Mouse (Mus musculus) cerebellum, adult 18-20 months (tissue): ENCODE measurements around the gene Ano4.

Source experiments
- DNase-seq, 2 experiments: peaks; one replicate each; pipeline ENCODE4 v3.0.0; 2021

Gene Ano4

GRCm38 (mm10) chr10:89273001-89273680 is 71.4 kb downstream of the Ano4 start:
- DNase-seq: no peak

GRCm38 (mm10) chr10:89267312-89267711 is 77.2 kb downstream of the Ano4 start:
- no peak for DNase-seq

- DNase-seq: no peak
Measured at GRCm38 (mm10) chr10:89263396-89263795, 81.2 kb downstream of the Ano4 start.

- DNase-seq: peak; percentile 4 to 5
Measured at GRCm38 (mm10) chr10:89257457-89258381, 86.8 kb downstream of the Ano4 start.

- DNase-seq: peak in 1 of 2 experiments; percentile 4
Measured at GRCm38 (mm10) chr10:89256762-89257456, 87.7 kb downstream of the Ano4 start.

GRCm38 (mm10) chr10:89254765-89255164 is 89.8 kb downstream of the Ano4 start:
- no peak for DNase-seq

GRCm38 (mm10) chr10:89253799-89254198 is 90.8 kb downstream of the Ano4 start:
- no peak for DNase-seq

- DNase-seq: no peak
Measured at GRCm38 (mm10) chr10:89252636-89253035, 91.9 kb downstream of the Ano4 start.

GRCm38 (mm10) chr10:89243808-89244207 is 100.8 kb downstream of the Ano4 start:
- DNase-seq: no peak

GRCm38 (mm10) chr10:89224524-89224923 is 120.0 kb downstream of the Ano4 start:
- no peak for DNase-seq

- DNase-seq: no peak
Measured at GRCm38 (mm10) chr10:89222284-89222989, 122.1 kb downstream of the Ano4 start.

GRCm38 (mm10) chr10:89216078-89216477 is 128.5 kb downstream of the Ano4 start:
- DNase-seq: no peak

GRCm38 (mm10) chr10:89205858-89206257 is 138.7 kb downstream of the Ano4 start:
- peak; percentile 17 to 22 for DNase-seq

GRCm38 (mm10) chr10:89196444-89196843 is 148.1 kb downstream of the Ano4 start:
- DNase-seq: no peak

- DNase-seq: no peak
Measured at GRCm38 (mm10) chr10:89195068-89195467, 149.5 kb downstream of the Ano4 start.

GRCm38 (mm10) chr10:89194440-89194839 is 150.1 kb downstream of the Ano4 start:
- no peak for DNase-seq

GRCm38 (mm10) chr10:89177921-89178320 is 166.6 kb downstream of the Ano4 start:
- DNase-seq: no peak

GRCm38 (mm10) chr10:89164533-89164932 is 180.0 kb downstream of the Ano4 start:
- no peak for DNase-seq

- no peak for DNase-seq
Measured at GRCm38 (mm10) chr10:89155502-89155901, 189.1 kb downstream of the Ano4 start.

GRCm38 (mm10) chr10:89154797-89155465 is 189.6 kb downstream of the Ano4 start:
- no peak for DNase-seq

GRCm38 (mm10) chr10:89149166-89149565 is 195.4 kb downstream of the Ano4 start:
- no peak for DNase-seq

GRCm38 (mm10) chr10:89121391-89121790 is 223.2 kb downstream of the Ano4 start:
- DNase-seq: no peak
